Mouse (Mus musculus) embryonic fibroblast, embryonic 13.5 days (primary cell): ENCODE data around the gene Gm6899.

ENCODE experiments used
- CTCF ChIP-seq: IDR thresholded peaks from 2 replicates; pipeline ENCODE4 v1.5.1; 2011; ENCODE audit warnings: mild to moderate bottlenecking, control low read depth, low read length, moderate library complexity, borderline replicate concordance; ENCODE audit not compliant: insufficient read depth
- POLR2A ChIP-seq: IDR thresholded peaks from 2 replicates; pipeline ENCODE4 v1.6.1; 2011; ENCODE audit warnings: low read depth, mild to moderate bottlenecking, control low read depth, low read length, moderate library complexity

DNA sequence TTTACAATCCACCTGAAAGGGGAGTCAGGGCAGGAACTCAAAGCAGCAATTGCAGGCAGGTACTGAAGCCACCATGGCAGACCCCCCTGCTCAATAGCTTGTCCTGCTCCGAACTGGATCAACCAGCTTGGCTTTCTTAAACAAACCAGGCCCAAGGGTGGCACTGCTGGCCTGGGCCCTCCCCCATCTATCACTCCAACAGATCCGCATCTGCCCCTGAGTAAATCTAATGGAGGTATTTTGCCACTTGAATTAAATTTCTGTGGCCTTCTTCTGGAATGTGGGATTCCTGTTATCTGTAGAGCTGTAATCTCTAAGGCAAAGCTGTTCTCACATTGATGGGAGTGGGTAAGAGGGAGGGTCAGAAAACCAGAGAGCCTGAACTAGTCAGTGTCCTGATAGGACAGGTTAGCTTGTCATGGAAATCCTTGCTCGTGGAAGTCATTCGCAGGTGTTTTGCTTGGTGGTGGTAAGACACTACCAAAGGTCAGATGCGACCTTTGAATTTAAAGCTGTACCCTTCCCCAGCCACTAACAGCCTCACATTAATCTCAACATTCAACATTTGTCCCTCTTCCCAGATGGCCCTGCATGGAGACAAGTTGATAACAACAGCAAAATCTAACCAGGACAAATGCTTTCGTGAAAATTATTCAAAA is 517 bp upstream of the Gm6899 start:
- no peak for TF ChIP-seq CTCF
- no peak for TF ChIP-seq POLR2A
